Mouse (Mus musculus): ENCODE measurements around the gene Babam2. TPM values are rescaled to one million over a fixed set of nuclear protein-coding genes. Genes with fewer than 3 reads are reported as not detected.

The Babam2 gene
- polyA plus RNA-seq, 1 experiment: 92.8 TPM

GRCm38 (mm10) chr5:31926551-31926950, 229.1 kb downstream of the Babam2 start:
- H3K27me3 ChIP-seq (ENCODE audit: control insufficient read depth, insufficient read depth, low read length, poor library complexity, severe bottlenecking): no peaks in the 10 kb centered on the region
- no peaks in the 10 kb centered on the region for H3K9me3 ChIP-seq (replicated peaks; ENCODE audit: control insufficient read depth, insufficient read depth, low read length, poor library complexity, severe bottlenecking)
- no peak overlapping the region for H3K4me3 ChIP-seq (ENCODE audit: low read depth, low read length)
- no peaks in the 10 kb centered on the region for H3K36me3 ChIP-seq (ENCODE audit: control insufficient read depth, insufficient read depth, low read length, poor library complexity, severe bottlenecking)
- no peaks in the 10 kb centered on the region for H3K4me1 ChIP-seq (ENCODE audit: control insufficient read depth, insufficient read depth, low read length)
- TF ChIP-seq EP300 (IDR thresholded peaks at IDR 0.05; ENCODE audit: insufficient read depth, low read depth, low read length) (no peak), POLR2A (IDR thresholded peaks at IDR 0.05; ENCODE audit: insufficient read depth, low read length) (no peak), CTCF (IDR thresholded peaks at IDR 0.05; ENCODE audit: low read depth, low read length) (peak; percentile 63)
- H3K27ac ChIP-seq (ENCODE audit: insufficient read depth, low read length): no peak overlapping the region
- H3K9ac ChIP-seq (ENCODE audit: low read depth, poor library complexity, severe bottlenecking): no peak overlapping the region

GRCm38 (mm10) chr5:31929007-31929406, 231.5 kb downstream of the Babam2 start:
- Histone ChIP-seq H3K9me3 (replicated peaks; ENCODE audit: control insufficient read depth, insufficient read depth, low read length, poor library complexity, severe bottlenecking) (no peaks in the 10 kb centered on the region), H3K9ac (ENCODE audit: low read depth, poor library complexity, severe bottlenecking) (no peak overlapping the region), H3K4me1 (ENCODE audit: control insufficient read depth, insufficient read depth, low read length) (no peaks in the 10 kb centered on the region), H3K4me3 (ENCODE audit: low read depth, low read length) (no peak overlapping the region), H3K27ac (ENCODE audit: insufficient read depth, low read length) (no peak overlapping the region), H3K36me3 (ENCODE audit: control insufficient read depth, insufficient read depth, low read length, poor library complexity, severe bottlenecking) (no peaks in the 10 kb centered on the region), H3K27me3 (ENCODE audit: control insufficient read depth, insufficient read depth, low read length, poor library complexity, severe bottlenecking) (no peaks in the 10 kb centered on the region)
- TF ChIP-seq CTCF (IDR thresholded peaks at IDR 0.05; ENCODE audit: low read depth, low read length): no peak
- no peak for TF ChIP-seq EP300 (IDR thresholded peaks at IDR 0.05; ENCODE audit: insufficient read depth, low read depth, low read length)
- no peak for TF ChIP-seq POLR2A (IDR thresholded peaks at IDR 0.05; ENCODE audit: insufficient read depth, low read length)

DNA sequence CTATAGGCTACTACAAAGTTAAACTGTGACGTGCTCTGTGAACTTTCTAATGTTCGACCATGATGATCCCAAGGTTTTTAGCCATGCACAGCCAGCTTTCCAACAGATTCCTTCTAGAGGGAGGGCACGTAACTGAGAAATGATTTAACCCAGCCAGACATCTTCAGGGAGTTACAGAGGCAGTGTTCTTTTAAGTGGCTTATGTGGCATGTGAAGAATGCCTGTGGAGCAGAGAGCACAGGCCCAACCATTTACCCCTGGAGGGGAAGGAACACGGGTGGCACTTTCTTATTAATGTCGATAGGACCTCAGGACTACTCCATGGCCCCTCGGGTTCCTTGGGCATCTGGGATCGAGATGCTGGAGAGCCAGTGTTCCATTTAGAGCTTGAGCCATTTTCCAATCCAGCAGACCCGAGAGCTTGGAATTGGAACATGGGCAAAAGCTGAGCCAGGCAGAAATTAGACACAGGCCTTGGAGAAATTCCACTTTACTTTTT, 233.7 kb downstream of the Babam2 start:
- H3K4me3 ChIP-seq (ENCODE audit: low read depth, low read length): no peak overlapping the region
- H3K4me1 ChIP-seq (ENCODE audit: control insufficient read depth, insufficient read depth, low read length): no peaks in the 10 kb centered on the region
- no peaks in the 10 kb centered on the region for H3K27me3 ChIP-seq (ENCODE audit: control insufficient read depth, insufficient read depth, low read length, poor library complexity, severe bottlenecking)
- H3K27ac ChIP-seq (ENCODE audit: insufficient read depth, low read length): no peak overlapping the region
- H3K9ac ChIP-seq (ENCODE audit: low read depth, poor library complexity, severe bottlenecking): no peak overlapping the region
- no peaks in the 10 kb centered on the region for H3K9me3 ChIP-seq (replicated peaks; ENCODE audit: control insufficient read depth, insufficient read depth, low read length, poor library complexity, severe bottlenecking)
- H3K36me3 ChIP-seq (ENCODE audit: control insufficient read depth, insufficient read depth, low read length, poor library complexity, severe bottlenecking): no peaks in the 10 kb centered on the region
- TF ChIP-seq CTCF (IDR thresholded peaks at IDR 0.05; ENCODE audit: low read depth, low read length) (no peak), POLR2A (IDR thresholded peaks at IDR 0.05; ENCODE audit: insufficient read depth, low read length) (no peak), EP300 (IDR thresholded peaks at IDR 0.05; ENCODE audit: insufficient read depth, low read depth, low read length) (no peak)

DNA sequence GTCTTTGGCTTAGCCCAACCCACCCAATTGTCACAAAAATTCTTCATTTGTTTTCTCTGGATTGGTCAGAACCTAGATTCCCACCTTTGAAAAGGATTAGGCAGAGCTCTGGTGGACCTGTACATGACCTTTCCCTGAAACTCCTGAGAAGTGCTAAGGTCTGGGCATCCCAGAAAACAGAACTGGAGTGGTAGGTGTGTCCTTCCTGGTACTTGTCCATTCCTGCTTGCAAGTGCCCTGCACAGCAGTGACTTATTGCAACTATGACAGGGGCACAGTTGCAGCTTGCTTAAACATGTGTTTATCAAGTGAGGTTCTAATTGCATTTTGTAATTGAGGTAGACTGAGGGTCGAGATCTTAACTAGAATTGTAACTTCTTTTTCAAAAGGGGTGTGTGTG, 234.2 kb downstream of the Babam2 start:
- H3K36me3 ChIP-seq (ENCODE audit: control insufficient read depth, insufficient read depth, low read length, poor library complexity, severe bottlenecking): no peaks in the 10 kb centered on the region
- no peak overlapping the region for H3K4me3 ChIP-seq (ENCODE audit: low read depth, low read length)
- H3K27ac ChIP-seq (ENCODE audit: insufficient read depth, low read length): no peak overlapping the region
- TF ChIP-seq CTCF (IDR thresholded peaks at IDR 0.05; ENCODE audit: low read depth, low read length) (no peak), POLR2A (IDR thresholded peaks at IDR 0.05; ENCODE audit: insufficient read depth, low read length) (no peak), EP300 (IDR thresholded peaks at IDR 0.05; ENCODE audit: insufficient read depth, low read depth, low read length) (no peak)
- H3K9ac ChIP-seq (ENCODE audit: low read depth, poor library complexity, severe bottlenecking): no peak overlapping the region
- H3K9me3 ChIP-seq (replicated peaks; ENCODE audit: control insufficient read depth, insufficient read depth, low read length, poor library complexity, severe bottlenecking): no peaks in the 10 kb centered on the region
- H3K4me1 ChIP-seq (ENCODE audit: control insufficient read depth, insufficient read depth, low read length): no peaks in the 10 kb centered on the region
- no peaks in the 10 kb centered on the region for H3K27me3 ChIP-seq (ENCODE audit: control insufficient read depth, insufficient read depth, low read length, poor library complexity, severe bottlenecking)

DNA sequence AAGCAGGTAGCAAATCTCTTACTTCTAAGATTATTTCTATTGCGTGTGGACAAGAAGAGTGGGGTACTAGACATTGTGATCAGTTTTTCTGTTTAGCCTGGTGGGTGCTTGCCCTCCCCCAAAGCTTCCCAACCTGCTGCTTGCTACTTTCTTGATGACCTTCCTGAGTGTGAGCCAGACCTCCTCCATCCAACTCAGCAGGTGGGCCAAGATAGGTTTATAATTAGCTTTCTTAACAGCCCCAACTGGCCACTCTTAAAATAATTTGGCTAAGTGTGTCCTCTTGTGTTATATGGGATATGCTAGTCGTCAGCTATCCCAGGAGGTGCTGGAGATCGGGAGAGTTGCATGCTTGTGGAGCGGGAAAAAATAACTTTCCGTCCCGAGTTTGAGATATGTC, 235.8 kb downstream of the Babam2 start:
- H3K9me3 ChIP-seq (replicated peaks; ENCODE audit: control insufficient read depth, insufficient read depth, low read length, poor library complexity, severe bottlenecking): no peaks in the 10 kb centered on the region
- no peaks in the 10 kb centered on the region for H3K27me3 ChIP-seq (ENCODE audit: control insufficient read depth, insufficient read depth, low read length, poor library complexity, severe bottlenecking)
- H3K4me1 ChIP-seq (ENCODE audit: control insufficient read depth, insufficient read depth, low read length): no peaks in the 10 kb centered on the region

DNA sequence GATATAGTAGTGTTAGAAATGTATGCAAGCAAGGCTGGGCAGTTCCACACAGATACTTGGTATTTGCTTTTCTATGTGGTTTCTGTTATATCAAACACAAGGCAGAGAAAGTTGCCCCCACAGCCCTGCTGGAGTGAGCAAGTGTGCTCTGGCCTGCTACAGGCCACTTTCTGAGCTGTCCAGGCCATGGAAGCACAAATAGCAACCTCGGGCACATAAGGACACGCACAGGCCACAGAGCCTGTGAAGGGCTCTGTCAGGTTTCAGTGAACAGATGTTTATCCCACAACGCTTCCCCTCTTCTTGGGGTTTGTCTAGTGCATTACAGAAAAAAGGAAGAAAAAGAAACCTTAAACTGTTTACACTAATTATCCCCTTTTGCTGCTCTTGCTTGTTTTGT, 236.9 kb downstream of the Babam2 start:
- Histone ChIP-seq H3K4me3 (ENCODE audit: low read depth, low read length) (no peak overlapping the region), H3K9me3 (replicated peaks; ENCODE audit: control insufficient read depth, insufficient read depth, low read length, poor library complexity, severe bottlenecking) (no peaks in the 10 kb centered on the region), H3K27me3 (ENCODE audit: control insufficient read depth, insufficient read depth, low read length, poor library complexity, severe bottlenecking) (no peaks in the 10 kb centered on the region), H3K36me3 (ENCODE audit: control insufficient read depth, insufficient read depth, low read length, poor library complexity, severe bottlenecking) (no peaks in the 10 kb centered on the region), H3K9ac (ENCODE audit: low read depth, poor library complexity, severe bottlenecking) (no peak overlapping the region), H3K4me1 (ENCODE audit: control insufficient read depth, insufficient read depth, low read length) (no peaks in the 10 kb centered on the region), H3K27ac (ENCODE audit: insufficient read depth, low read length) (no peak overlapping the region)
- TF ChIP-seq POLR2A (IDR thresholded peaks at IDR 0.05; ENCODE audit: insufficient read depth, low read length) (no peak), CTCF (IDR thresholded peaks at IDR 0.05; ENCODE audit: low read depth, low read length) (no peak), EP300 (IDR thresholded peaks at IDR 0.05; ENCODE audit: insufficient read depth, low read depth, low read length) (no peak)

More for the DNA sequence above, 235.8 kb downstream of the Babam2 start:
- no peak overlapping the region for H3K27ac ChIP-seq (ENCODE audit: insufficient read depth, low read length)
- H3K9ac ChIP-seq (ENCODE audit: low read depth, poor library complexity, severe bottlenecking): no peak overlapping the region
- no peak overlapping the region for H3K4me3 ChIP-seq (ENCODE audit: low read depth, low read length)
- TF ChIP-seq CTCF (IDR thresholded peaks at IDR 0.05; ENCODE audit: low read depth, low read length) (no peak), EP300 (IDR thresholded peaks at IDR 0.05; ENCODE audit: insufficient read depth, low read depth, low read length) (no peak), POLR2A (IDR thresholded peaks at IDR 0.05; ENCODE audit: insufficient read depth, low read length) (no peak)
- no peaks in the 10 kb centered on the region for H3K36me3 ChIP-seq (ENCODE audit: control insufficient read depth, insufficient read depth, low read length, poor library complexity, severe bottlenecking)
